Mouse (Mus musculus): ENCODE measurements around the gene Cox19. TPM values are rescaled to one million over a fixed set of nuclear protein-coding genes. Genes with fewer than 3 reads are reported as not detected.

Gene Cox19
- polyA plus RNA-seq, 1 experiment, result 52.9 TPM

DNA sequence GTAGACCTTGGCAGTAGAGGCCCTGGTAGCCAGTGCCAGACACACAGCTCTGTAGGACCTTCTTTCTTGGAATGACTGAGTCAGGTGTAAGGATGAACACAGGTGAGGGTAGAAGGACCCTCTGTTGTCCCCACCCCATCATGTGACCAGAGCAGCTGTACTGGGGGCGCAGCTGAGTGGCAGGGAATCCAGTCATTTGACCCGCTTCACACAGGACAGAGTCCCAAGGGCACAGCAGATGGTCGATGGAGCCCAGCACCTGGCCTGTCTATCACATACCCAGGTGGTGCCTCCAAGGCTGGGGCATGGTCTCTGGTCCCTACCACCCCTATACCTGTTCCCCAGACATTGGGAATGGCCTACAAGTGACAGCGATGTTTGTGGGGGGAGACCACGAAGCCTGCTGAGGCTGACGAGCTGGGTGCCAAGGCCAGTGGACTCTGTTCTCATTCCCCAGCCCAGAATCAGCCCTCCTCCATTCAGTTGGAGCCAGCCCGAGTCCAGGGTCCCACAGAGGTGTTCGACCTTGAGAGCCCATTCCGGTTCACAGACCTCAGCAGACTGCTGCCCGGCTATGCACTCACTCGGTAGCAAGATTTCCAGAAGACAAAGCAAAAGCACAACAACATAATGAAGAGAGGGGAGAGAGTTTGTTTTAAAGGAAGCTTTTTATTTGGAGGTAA, 17.6 kb upstream of the Cox19 start:
- Histone ChIP-seq H3K79me3 (ENCODE audit: low read depth) (peaks cover 1% of the 10 kb centered on the region), H3K27me3 (ENCODE audit: control insufficient read depth, insufficient read depth, insufficient read length) (no peaks in the 10 kb centered on the region), H3ac (ENCODE audit: control insufficient read depth, insufficient read length, low read depth) (no peak overlapping the region), H3K79me2 (ENCODE audit: control insufficient read depth, insufficient read depth) (no peaks in the 10 kb centered on the region), H3K4me3 (ENCODE audit: insufficient read depth, poor library complexity, severe bottlenecking) (no peak overlapping the region), H3K36me3 (ENCODE audit: control insufficient read depth, insufficient read depth) (no peaks in the 10 kb centered on the region)
- no peak for TF ChIP-seq FOSL1 (IDR thresholded peaks at IDR 0.05; ENCODE audit: insufficient read depth, low read length, poor library complexity, severe bottlenecking)
- TF ChIP-seq CTCF (IDR thresholded peaks at IDR 0.05; ENCODE audit: control insufficient read depth, insufficient read depth, insufficient read length), result no peak
- TF ChIP-seq MYOD1 (IDR thresholded peaks at IDR 0.05; ENCODE audit: control insufficient read depth, insufficient read length, low read depth), result no peak
- TF ChIP-seq USF1 (IDR thresholded peaks at IDR 0.05; ENCODE audit: low read depth), result no peak
- TF ChIP-seq MYOG (IDR thresholded peaks at IDR 0.05; ENCODE audit: control insufficient read depth, extremely low read depth, insufficient read length), result no peak
- TF ChIP-seq MAX (IDR thresholded peaks at IDR 0.05), result no peak
- TF ChIP-seq CEBPB (IDR thresholded peaks at IDR 0.05; ENCODE audit: low read depth), result no peak

DNA sequence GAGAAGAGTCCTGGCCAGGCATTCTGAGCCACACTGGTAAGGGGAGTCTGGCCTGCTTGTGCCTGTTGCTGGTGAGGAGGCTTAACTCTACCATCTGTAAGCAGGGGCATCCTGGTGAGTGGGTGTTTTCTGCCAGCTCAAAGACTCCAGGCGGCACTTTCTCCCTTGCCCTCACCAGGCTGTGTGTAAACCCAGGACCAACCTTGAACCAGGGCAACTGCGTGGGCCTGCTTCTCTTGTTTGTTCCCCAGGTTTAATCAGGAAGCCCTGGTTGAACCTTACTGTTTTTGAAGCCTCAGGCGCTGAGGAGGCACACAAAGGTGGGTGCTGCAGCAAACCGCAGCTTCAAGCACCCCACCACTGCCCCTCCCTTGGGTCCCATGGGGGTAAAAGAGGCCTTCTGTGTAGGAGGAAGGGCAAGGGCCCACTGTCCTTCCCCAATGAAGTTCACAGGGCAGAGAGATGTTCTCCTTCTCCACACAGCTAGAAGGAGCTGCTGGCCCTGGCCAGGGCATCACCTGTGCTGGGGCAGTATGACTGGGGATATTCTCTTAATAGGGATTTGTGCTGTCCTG, 16.8 kb upstream of the Cox19 start:
- H3K79me2 ChIP-seq (ENCODE audit: control insufficient read depth, insufficient read depth), result no peaks in the 10 kb centered on the region

GRCm38 (mm10) chr5:139366484-139366883, 15.3 kb upstream of the Cox19 start:
- Histone ChIP-seq H3K4me3 (ENCODE audit: insufficient read depth, poor library complexity, severe bottlenecking) (no peak overlapping the region), H3ac (ENCODE audit: control insufficient read depth, insufficient read length, low read depth) (no peak overlapping the region), H3K36me3 (ENCODE audit: control insufficient read depth, insufficient read depth) (no peaks in the 10 kb centered on the region), H3K79me3 (ENCODE audit: low read depth) (peaks cover 1% of the 10 kb centered on the region), H3K79me2 (ENCODE audit: control insufficient read depth, insufficient read depth) (no peaks in the 10 kb centered on the region), H3K27me3 (ENCODE audit: control insufficient read depth, insufficient read depth, insufficient read length) (no peaks in the 10 kb centered on the region)
- TF ChIP-seq USF1 (IDR thresholded peaks at IDR 0.05; ENCODE audit: low read depth) (no peak), MAX (IDR thresholded peaks at IDR 0.05) (no peak), CEBPB (IDR thresholded peaks at IDR 0.05; ENCODE audit: low read depth) (no peak), MYOG (IDR thresholded peaks at IDR 0.05; ENCODE audit: control insufficient read depth, extremely low read depth, insufficient read length) (no peak), FOSL1 (IDR thresholded peaks at IDR 0.05; ENCODE audit: insufficient read depth, low read length, poor library complexity, severe bottlenecking) (no peak), MYOD1 (IDR thresholded peaks at IDR 0.05; ENCODE audit: control insufficient read depth, insufficient read length, low read depth) (no peak), CTCF (IDR thresholded peaks at IDR 0.05; ENCODE audit: control insufficient read depth, insufficient read depth, insufficient read length) (no peak)

More for the DNA sequence above, 16.8 kb upstream of the Cox19 start:
- H3ac ChIP-seq (ENCODE audit: control insufficient read depth, insufficient read length, low read depth), result no peak overlapping the region
- no peak overlapping the region for H3K4me3 ChIP-seq (ENCODE audit: insufficient read depth, poor library complexity, severe bottlenecking)
- peaks cover 1% of the 10 kb centered on the region for H3K79me3 ChIP-seq (ENCODE audit: low read depth)
- TF ChIP-seq MYOD1 (IDR thresholded peaks at IDR 0.05; ENCODE audit: control insufficient read depth, insufficient read length, low read depth) (no peak), CEBPB (IDR thresholded peaks at IDR 0.05; ENCODE audit: low read depth) (no peak)
- H3K27me3 ChIP-seq (ENCODE audit: control insufficient read depth, insufficient read depth, insufficient read length), result no peaks in the 10 kb centered on the region
- H3K36me3 ChIP-seq (ENCODE audit: control insufficient read depth, insufficient read depth), result no peaks in the 10 kb centered on the region

DNA sequence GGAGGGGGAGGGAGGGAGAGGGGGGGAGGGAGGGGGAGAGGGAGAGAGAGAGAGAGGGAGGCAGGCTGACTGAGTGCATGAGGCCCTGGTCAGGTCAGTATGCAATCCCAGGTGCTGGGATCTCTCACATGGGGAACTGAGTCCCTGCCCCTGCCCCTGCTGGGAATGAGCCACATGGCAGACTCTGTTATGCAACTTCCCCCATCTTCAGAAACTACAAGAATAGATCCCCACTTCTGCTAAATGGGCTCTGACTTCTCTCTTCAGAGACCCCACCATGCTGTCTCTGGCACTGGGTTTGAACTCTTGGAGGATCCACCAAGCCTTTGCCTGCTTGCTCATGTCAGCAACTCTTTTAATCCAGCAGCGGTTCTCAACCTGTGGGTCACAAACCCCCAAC, 14.6 kb upstream of the Cox19 start:
- Histone ChIP-seq H3K79me2 (ENCODE audit: control insufficient read depth, insufficient read depth) (no peaks in the 10 kb centered on the region), H3K79me3 (ENCODE audit: low read depth) (peaks cover 1% of the 10 kb centered on the region), H3K36me3 (ENCODE audit: control insufficient read depth, insufficient read depth) (no peaks in the 10 kb centered on the region), H3K27me3 (ENCODE audit: control insufficient read depth, insufficient read depth, insufficient read length) (no peaks in the 10 kb centered on the region), H3ac (ENCODE audit: control insufficient read depth, insufficient read length, low read depth) (no peak overlapping the region), H3K4me3 (ENCODE audit: insufficient read depth, poor library complexity, severe bottlenecking) (no peak overlapping the region)
- TF ChIP-seq MAX (IDR thresholded peaks at IDR 0.05) (no peak), USF1 (IDR thresholded peaks at IDR 0.05; ENCODE audit: low read depth) (no peak), FOSL1 (IDR thresholded peaks at IDR 0.05; ENCODE audit: insufficient read depth, low read length, poor library complexity, severe bottlenecking) (no peak), CTCF (IDR thresholded peaks at IDR 0.05; ENCODE audit: control insufficient read depth, insufficient read depth, insufficient read length) (no peak), MYOG (IDR thresholded peaks at IDR 0.05; ENCODE audit: control insufficient read depth, extremely low read depth, insufficient read length) (no peak), CEBPB (IDR thresholded peaks at IDR 0.05; ENCODE audit: low read depth) (no peak), MYOD1 (IDR thresholded peaks at IDR 0.05; ENCODE audit: control insufficient read depth, insufficient read length, low read depth) (no peak)

DNA sequence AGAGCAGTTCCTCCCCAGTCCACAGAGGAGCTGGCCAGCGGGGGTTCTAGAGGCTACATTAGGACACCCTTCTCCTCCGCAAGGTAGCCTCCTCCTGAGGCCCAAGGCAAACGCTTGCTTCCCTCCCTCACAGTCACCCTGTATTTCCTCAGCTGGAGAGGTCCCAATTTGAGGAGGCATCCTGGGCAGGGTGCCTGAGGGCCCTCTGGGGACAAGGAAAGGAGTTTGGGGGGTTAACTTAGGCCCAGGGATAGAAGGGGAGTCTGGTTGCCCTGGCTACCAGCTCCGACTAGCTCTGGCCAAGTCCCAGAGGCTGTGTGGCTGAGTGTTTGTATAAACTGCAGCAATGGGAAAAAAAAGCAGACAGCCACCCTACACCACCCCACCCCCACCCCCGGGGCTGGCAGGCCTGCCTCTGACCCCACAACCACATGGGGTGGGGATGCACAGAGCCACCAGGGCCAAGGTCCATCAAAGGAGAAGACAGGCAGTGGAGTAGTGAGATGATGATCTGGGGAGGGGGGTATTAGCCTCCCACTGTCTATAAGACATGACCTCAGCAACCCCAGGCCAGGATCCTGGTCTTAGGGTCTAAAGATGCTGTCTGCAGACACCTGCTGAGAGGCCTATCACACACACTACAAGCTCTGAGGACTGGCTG, 13.8 kb upstream of the Cox19 start:
- H3K79me2 ChIP-seq (ENCODE audit: control insufficient read depth, insufficient read depth), result no peaks in the 10 kb centered on the region
- H3K79me3 ChIP-seq (ENCODE audit: low read depth), result no peaks in the 10 kb centered on the region
- H3ac ChIP-seq (ENCODE audit: control insufficient read depth, insufficient read length, low read depth), result no peak overlapping the region
- no peak for TF ChIP-seq MAX (IDR thresholded peaks at IDR 0.05)
- no peaks in the 10 kb centered on the region for H3K36me3 ChIP-seq (ENCODE audit: control insufficient read depth, insufficient read depth)
- H3K27me3 ChIP-seq (ENCODE audit: control insufficient read depth, insufficient read depth, insufficient read length), result no peaks in the 10 kb centered on the region
- no peak overlapping the region for H3K4me3 ChIP-seq (ENCODE audit: insufficient read depth, poor library complexity, severe bottlenecking)

Data from C2C12 (cell line).